9 mouse cellular contexts compared by ENCODE assay signal in the genomic region with DNA sequence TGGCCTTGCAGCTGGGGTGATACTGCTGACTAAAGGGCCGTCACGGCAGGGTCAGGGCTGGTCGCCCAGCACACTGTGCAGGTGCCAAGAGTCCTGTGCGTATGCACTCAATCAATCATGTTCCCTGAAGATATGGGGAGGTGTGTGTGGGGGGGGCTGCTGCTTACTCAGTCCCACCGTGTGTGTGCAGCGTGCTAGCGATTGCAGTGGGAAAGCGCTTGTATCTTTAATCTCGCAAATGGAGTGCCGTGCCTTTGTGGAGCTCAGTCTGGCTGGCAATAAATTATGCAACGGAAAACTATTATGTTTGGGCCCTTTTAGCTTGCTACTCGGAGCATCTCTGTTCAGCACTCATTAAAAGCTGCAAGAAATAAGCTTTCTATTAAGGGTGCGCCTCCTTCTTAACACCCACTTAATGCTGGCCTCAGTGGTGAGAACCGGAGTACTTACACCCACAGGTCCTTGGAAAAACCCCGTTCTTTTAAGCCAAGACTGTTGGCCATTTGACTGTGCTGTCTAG. TPM values are rescaled to one million over a fixed set of nuclear protein-coding genes. Genes with fewer than 3 reads are reported as not detected.
DNase-seq lines count a peak whose midpoint lies in the region; ATAC-seq and TF ChIP-seq lines count a peak whose summit lies in the region.
"Had no signal": no experiment of that assay in that cellular context is flagged by ENCODE, and none has a peak within 500 bp of the region (broad histone marks: within the 10 kb centered on the region; RNA-seq: fewer than 3 reads in every experiment).

No protein-coding gene starts in this region.

- 58% methylated on average over 15 of the region's 15 CpGs for WGBS in liver, postnatal 0 days (ENCODE audit: insufficient replicate concordance)
- 24% methylated on average over 15 of the region's 15 CpGs for WGBS in hindbrain, embryonic 14.5 days
- WGBS in stomach, embryonic 15.5 days: 40% methylated on average over 15 of the region's 15 CpGs

- 0 out of 2 replicates have a peak, but pooled peaks cover 3% of the 10 kb centered on the region for H3K4me1 ChIP-seq in liver, postnatal 0 days (ENCODE audit: insufficient read depth)
- peaks cover 4% of the 10 kb centered on the region; the same call in 1 of the 2 replicates for H3K4me1 ChIP-seq in hindbrain, embryonic 14.5 days (replicated peaks; ENCODE audit: control insufficient read depth, insufficient read depth, low read length)
- peaks cover 4% of the 10 kb centered on the region for H3K4me1 ChIP-seq in stomach, embryonic 15.5 days

- TF ChIP-seq EP300 in liver, postnatal 0 days (IDR thresholded peaks at IDR 0.05; ENCODE audit: low read depth): no peak

- H3K4me3 ChIP-seq in liver, postnatal 0 days (ENCODE audit: low read depth, low read length): no peak overlapping the region
- H3K4me3 ChIP-seq in hindbrain, embryonic 14.5 days (replicated peaks; ENCODE audit: low read length): no peak overlapping the region
- no peak overlapping the region for H3K4me3 ChIP-seq in stomach, embryonic 15.5 days (replicated peaks)

- no peaks in the 10 kb centered on the region for H3K27me3 ChIP-seq in liver, postnatal 0 days (ENCODE audit: insufficient read depth, low read length)
- no peaks in the 10 kb centered on the region for H3K27me3 ChIP-seq in hindbrain, embryonic 14.5 days (ENCODE audit: control insufficient read depth, insufficient read depth, low read length)
- H3K27me3 ChIP-seq in stomach, embryonic 15.5 days (replicated peaks): no peaks in the 10 kb centered on the region

- H3K36me3 ChIP-seq in liver, postnatal 0 days (replicated peaks; ENCODE audit: insufficient read depth, low read length): no peaks in the 10 kb centered on the region
- H3K36me3 ChIP-seq in hindbrain, embryonic 14.5 days (replicated peaks; ENCODE audit: control insufficient read depth, insufficient read depth): no peaks in the 10 kb centered on the region
- no peaks in the 10 kb centered on the region for H3K36me3 ChIP-seq in stomach, embryonic 15.5 days

- peak; percentile 80 for DNase-seq in adrenal gland, adult 2 months
- DNase-seq in adrenal gland, postnatal 4 days (ENCODE audit: low spot score in 2 of 2): no peak
- DNase-seq in liver, postnatal 0 days: no peak
- no peak for DNase-seq in liver
- DNase-seq in hindbrain, embryonic 14.5 days (ENCODE audit: low spot score): no peak
- DNase-seq: cerebellum, postnatal 25 days had no signal

- H3K27ac ChIP-seq in liver, postnatal 0 days (ENCODE audit: low read depth): no peak overlapping the region
- H3K27ac ChIP-seq in hindbrain, embryonic 14.5 days: no peak overlapping the region
- H3K27ac ChIP-seq in stomach, embryonic 15.5 days: no peak overlapping the region

- no peaks in the 10 kb centered on the region for H3K9me3 ChIP-seq in liver, postnatal 0 days (ENCODE audit: low read length)
- H3K9me3 ChIP-seq in hindbrain, embryonic 14.5 days (ENCODE audit: control insufficient read depth, low read length): no peaks in the 10 kb centered on the region
- no peaks in the 10 kb centered on the region for H3K9me3 ChIP-seq in stomach, embryonic 15.5 days

- no peak overlapping the region for H3K9ac ChIP-seq in liver, postnatal 0 days (replicated peaks)
- peak overlapping the region; percentile 20; the same call in 1 of the 2 replicates for H3K9ac ChIP-seq in hindbrain, embryonic 14.5 days
- no peak overlapping the region for H3K9ac ChIP-seq in stomach, embryonic 15.5 days

- no peak overlapping the region for H3K4me2 ChIP-seq in liver, postnatal 0 days (ENCODE audit: low read depth, low read length)
- peak overlapping the region; percentile 6 for H3K4me2 ChIP-seq in hindbrain, embryonic 14.5 days (replicated peaks)
- no peak overlapping the region for H3K4me2 ChIP-seq in stomach, embryonic 15.5 days

- TF ChIP-seq CTCF in liver, postnatal 0 days (IDR thresholded peaks at IDR 0.05; ENCODE audit: low read depth): no peak

- peak; percentile 45; the same call in 1 of the 2 replicates for ATAC-seq in liver, postnatal 0 days
- 0 out of 2 replicates have a peak, but pooled peaks have one; percentile 24 for ATAC-seq in hindbrain, embryonic 14.5 days (ENCODE audit: low FRiP score)
- ATAC-seq in stomach, embryonic 15.5 days (ENCODE audit: insufficient read depth, low FRiP score, low read depth): peak; percentile 87; the same call in 1 of the 2 replicates
- no peak for ATAC-seq in megakaryocyte-erythroid progenitor cell, adult 5-6 weeks (replicated peaks; ENCODE audit: low FRiP score, low TSS enrichment, poor library complexity, severe bottlenecking)
- no peak for ATAC-seq in monocyte, adult 5-6 weeks (replicated peaks; ENCODE audit: insufficient number of reproducible peaks, low FRiP score, low TSS enrichment, poor library complexity, severe bottlenecking)

RNA-seq across cellular contexts. Expression of gene Sh3pxd2a, which starts 8.7 kb away (rescaled TPM):
- 10 to 100 TPM; 68.2 to 90.0 TPM for total RNA-seq in adrenal gland, adult 2 months (2021)
- polyA plus RNA-seq in adrenal gland, adult 2 months (2012; rRNA removed): 33.1 and 61.0 TPM in 2 replicates
- total RNA-seq in adrenal gland, postnatal 4 days (2021): 10 to 100 TPM; 81.7 to 88.7 TPM
- 0.82 and 0.95 TPM in 2 replicates for polyA plus RNA-seq in liver, postnatal 0 days (2015; fragmentation: Nextera tagmentation; extraction: Ambion mirVana)
- 2.8 and 3.0 TPM in 2 replicates for polyA plus RNA-seq in hindbrain, embryonic 14.5 days (2014; fragmentation: Nextera tagmentation; extraction: Ambion mirVana)
- 6.8 and 6.9 TPM in 2 replicates for polyA plus RNA-seq in stomach, embryonic 15.5 days (2015; fragmentation: Nextera tagmentation; extraction: Ambion mirVana)
- total RNA-seq in megakaryocyte-erythroid progenitor cell, adult 5-6 weeks (2014; fragmentation: Nextera tagmentation): 0.55 and 0.96 TPM in 2 replicates
- total RNA-seq in megakaryocyte-erythroid progenitor cell, adult 5-6 weeks (2017): 0.34 and 1.0 TPM in 2 replicates
- total RNA-seq in monocyte, adult 5-6 weeks (2017): 2.1 to 3.7 TPM (median 2.6 TPM) in 3 replicates

Comparison
In these comparisons a context has a peak if more than half of its experiments do, and no peak if none do; other contexts are left out.
1. ATAC-seq: peak in liver, postnatal 0 days (single experiment), hindbrain, embryonic 14.5 days (single experiment) and stomach, embryonic 15.5 days (single experiment); none in megakaryocyte-erythroid progenitor cell, adult 5-6 weeks (single experiment) and monocyte, adult 5-6 weeks (single experiment).
2. RNA of gene Sh3pxd2a, which starts 8.7 kb away (total RNA-seq): 68.2 to 90.0 TPM in adrenal gland, adult 2 months and 81.7 to 88.7 TPM in adrenal gland, postnatal 4 days; 2.1 to 3.7 TPM in monocyte, adult 5-6 weeks and 0.34 to 1.0 TPM in megakaryocyte-erythroid progenitor cell, adult 5-6 weeks; every median in the first group is over 10 times any median in the second.